ENCODE assay signal across 15 mouse cellular contexts in genomic region chrX:57223301-57223700, GRCm38 (mm10). TPM values are rescaled to one million over a fixed set of nuclear protein-coding genes. Genes with fewer than 3 reads are reported as not detected.
DNase-seq lines count a peak whose midpoint lies in the region; ATAC-seq and TF ChIP-seq lines count a peak whose summit lies in the region.
"Had no signal": no experiment of that assay in that cellular context is flagged by ENCODE, and none has a peak within 500 bp of the region (broad histone marks: within the 10 kb centered on the region; RNA-seq: fewer than 3 reads in every experiment).

No protein-coding gene starts in this region.

- ATAC-seq in megakaryocyte-erythroid progenitor cell, adult 5-6 weeks (replicated peaks; ENCODE audit: low FRiP score, low TSS enrichment, poor library complexity, severe bottlenecking) = no peak
- ATAC-seq: inflammation-experienced regulatory T-cells, adult 6 months had no signal

- no peak for TF ChIP-seq POLR2A in lung, adult 2 months (IDR thresholded peaks at IDR 0.05; ENCODE audit: borderline replicate concordance, extremely low read depth, low read depth, low read length)

- TF ChIP-seq CTCF in lung, adult 2 months (IDR thresholded peaks at IDR 0.05; ENCODE audit: insufficient read depth, low read length) = no peak

- intact Hi-C loops in gastrocnemius, postnatal 14 days (cut with DNase I; ENCODE audit: low total_unique reads) = no loop called here

- no peaks in the 10 kb centered on the region for H3K4me1 ChIP-seq in lung, adult 2 months (ENCODE audit: control insufficient read depth, insufficient read depth, low read length)
- H3K4me1 ChIP-seq: heart, embryonic 15.5 days; limb, embryonic 15.5 days had no signal

- 78% methylated on average over 10 of the region's 10 CpGs for WGBS in lung, adult 2 months

- H3K4me3 ChIP-seq in lung, adult 2 months (replicated peaks; ENCODE audit: extremely low read depth, low read depth, low read length) = no peak overlapping the region
- H3K4me3 ChIP-seq: heart, embryonic 15.5 days; limb, embryonic 15.5 days had no signal

- peak; percentile 6 for DNase-seq in adrenal gland, postnatal 10 days
- DNase-seq in adrenal gland, postnatal 4 days (ENCODE audit: low spot score in 2 of 2) = no peak
- peak; percentile 18 for DNase-seq in gastrocnemius, postnatal 10 days
- DNase-seq in gastrocnemius, postnatal 14 days = no peak
- DNase-seq in lung, postnatal 14 days = peak; percentile 5
- no peak for DNase-seq in lung, adult 2 months
- no peak for DNase-seq in T-cell, adult 2 months (ENCODE audit: low spot score)
- DNase-seq: kidney, postnatal 4 days; thymus, postnatal 4 days had no signal

RNA-seq across cellular contexts. Expression of gene Cd40lg, which starts 11.4 kb away (rescaled TPM):
- total RNA-seq in adrenal gland, postnatal 10 days (2021) = under 1 TPM in 1 of 2 experiments, not detected in 1; 0.24 TPM
- total RNA-seq in adrenal gland, postnatal 4 days (2021) = not detected
- total RNA-seq in gastrocnemius, postnatal 10 days (2021) = not detected
- total RNA-seq in gastrocnemius, postnatal 14 days (2021) = not detected
- polyA plus RNA-seq in lung, adult 2 months (2012; rRNA removed) = 0.26 and 0.30 TPM in 2 replicates
- not detected in 2 replicates for total RNA-seq in megakaryocyte-erythroid progenitor cell, adult 5-6 weeks (2014; fragmentation: Nextera tagmentation)
- not detected in 2 replicates for total RNA-seq in megakaryocyte-erythroid progenitor cell, adult 5-6 weeks (2017)
- polyA plus RNA-seq: cortical plate, adult 2 months; heart, embryonic 15.5 days; limb, embryonic 15.5 days; macrophage had no signal

Comparison
In these comparisons a context has a peak if more than half of its experiments do, and no peak if none do; other contexts are left out.
1. DNase-seq: peak in adrenal gland, postnatal 10 days (single experiment), gastrocnemius, postnatal 10 days (single experiment) and lung, postnatal 14 days (single experiment); none in adrenal gland, postnatal 4 days (0 of 2), gastrocnemius, postnatal 14 days (single experiment), lung, adult 2 months (single experiment) and T-cell, adult 2 months (single experiment).